Mouse (Mus musculus): ENCODE data around the gene Rps8. TPM values are rescaled to one million over a fixed set of nuclear protein-coding genes. Genes with fewer than 3 reads are reported as not detected.

The Rps8 gene
- polyA plus RNA-seq, 1 experiment from 2014 or later: 599 TPM

- Histone ChIP-seq H3K27ac (replicated peaks; ENCODE audit: low read depth, low read length) (no peak overlapping the region), H3K4me3 (replicated peaks; ENCODE audit: low read depth, low read length) (no peak overlapping the region), H3K4me1 (ENCODE audit: control insufficient read depth, insufficient read depth, low read length) (0 out of 2 replicates have a peak, but pooled peaks cover 4% of the 10 kb centered on the region), H3K4me2 (ENCODE audit: low read length) (no peak overlapping the region), H3K27me3 (ENCODE audit: control insufficient read depth, insufficient read depth, low read length) (no peaks in the 10 kb centered on the region), H3K9me3 (ENCODE audit: control insufficient read depth, low read length) (no peaks in the 10 kb centered on the region), H3K9ac (replicated peaks; ENCODE audit: low read length) (no peak overlapping the region), H3K36me3 (ENCODE audit: control insufficient read depth, insufficient read depth, low read length) (peaks cover 63% of the 10 kb centered on the region)
- no peak for ATAC-seq (ENCODE audit: low FRiP score, low TSS enrichment)
- 85% methylated on average over 1 of the region's 1 CpGs for WGBS
- DNase-seq: no peak
Measured at GRCm38 (mm10) chr4:117151416-117151815, 4.6 kb downstream of the Rps8 start.

- no peaks in the 10 kb centered on the region for H3K27me3 ChIP-seq (ENCODE audit: control insufficient read depth, insufficient read depth, low read length)
- DNase-seq: no peak
Measured at GRCm38 (mm10) chr4:117150212-117150733, 5.8 kb downstream of the Rps8 start.

GRCm38 (mm10) chr4:117149291-117150211, 6.5 kb downstream of the Rps8 start:
- DNase-seq: no peak
- 75% methylated on average over 6 of the region's 6 CpGs for WGBS
- H3K27me3 ChIP-seq (ENCODE audit: control insufficient read depth, insufficient read depth, low read length): no peaks in the 10 kb centered on the region
- no peak for ATAC-seq (ENCODE audit: low FRiP score, low TSS enrichment)
- no peaks in the 10 kb centered on the region for H3K9me3 ChIP-seq (ENCODE audit: control insufficient read depth, low read length)
- no peak overlapping the region for H3K4me3 ChIP-seq (replicated peaks; ENCODE audit: low read depth, low read length)
- H3K4me2 ChIP-seq (ENCODE audit: low read length): no peak overlapping the region
- peaks cover 61% of the 10 kb centered on the region for H3K36me3 ChIP-seq (ENCODE audit: control insufficient read depth, insufficient read depth, low read length)
- no peaks in the 10 kb centered on the region for H3K4me1 ChIP-seq (ENCODE audit: control insufficient read depth, insufficient read depth, low read length)
- no peak overlapping the region for H3K9ac ChIP-seq (replicated peaks; ENCODE audit: low read length)
- H3K27ac ChIP-seq (replicated peaks; ENCODE audit: low read depth, low read length): no peak overlapping the region

More at GRCm38 (mm10) chr4:117150212-117150733, 5.8 kb downstream of the Rps8 start:
- Histone ChIP-seq H3K4me3 (replicated peaks; ENCODE audit: low read depth, low read length) (no peak overlapping the region), H3K4me2 (ENCODE audit: low read length) (no peak overlapping the region), H3K27ac (replicated peaks; ENCODE audit: low read depth, low read length) (no peak overlapping the region), H3K36me3 (ENCODE audit: control insufficient read depth, insufficient read depth, low read length) (peaks cover 63% of the 10 kb centered on the region), H3K9ac (replicated peaks; ENCODE audit: low read length) (no peak overlapping the region), H3K9me3 (ENCODE audit: control insufficient read depth, low read length) (no peaks in the 10 kb centered on the region), H3K4me1 (ENCODE audit: control insufficient read depth, insufficient read depth, low read length) (0 out of 2 replicates have a peak, but pooled peaks cover 4% of the 10 kb centered on the region)
- WGBS: 91% methylated on average over 6 of the region's 6 CpGs
- ATAC-seq (ENCODE audit: low FRiP score, low TSS enrichment): no peak

- DNase-seq (no peak), ATAC-seq (ENCODE audit: low FRiP score, low TSS enrichment) (no peak; the same call in 1 of the 2 replicates)
- Histone ChIP-seq H3K9me3 (ENCODE audit: control insufficient read depth, low read length) (no peaks in the 10 kb centered on the region), H3K4me3 (replicated peaks; ENCODE audit: low read depth, low read length) (no peak overlapping the region), H3K36me3 (ENCODE audit: control insufficient read depth, insufficient read depth, low read length) (peaks cover 53% of the 10 kb centered on the region), H3K4me2 (ENCODE audit: low read length) (no peak overlapping the region), H3K4me1 (ENCODE audit: control insufficient read depth, insufficient read depth, low read length) (no peaks in the 10 kb centered on the region), H3K27ac (replicated peaks; ENCODE audit: low read depth, low read length) (no peak overlapping the region), H3K9ac (replicated peaks; ENCODE audit: low read length) (no peak overlapping the region), H3K27me3 (ENCODE audit: control insufficient read depth, insufficient read depth, low read length) (no peaks in the 10 kb centered on the region)
- 72% methylated on average over 24 of the region's 24 CpGs for WGBS
Measured at GRCm38 (mm10) chr4:117148815-117149214, 7.2 kb downstream of the Rps8 start.

GRCm38 (mm10) chr4:117148047-117148713, 7.9 kb downstream of the Rps8 start:
- 85% methylated on average over 18 of the region's 18 CpGs for WGBS
- H3K36me3 ChIP-seq (ENCODE audit: control insufficient read depth, insufficient read depth, low read length): peaks cover 47% of the 10 kb centered on the region
- H3K27me3 ChIP-seq (ENCODE audit: control insufficient read depth, insufficient read depth, low read length): no peaks in the 10 kb centered on the region
- no peaks in the 10 kb centered on the region for H3K9me3 ChIP-seq (ENCODE audit: control insufficient read depth, low read length)
- no peak overlapping the region for H3K4me2 ChIP-seq (ENCODE audit: low read length)
- H3K4me3 ChIP-seq (replicated peaks; ENCODE audit: low read depth, low read length): no peak overlapping the region
- ATAC-seq (ENCODE audit: low FRiP score, low TSS enrichment) (no peak), DNase-seq (no peak)
- H3K4me1 ChIP-seq (ENCODE audit: control insufficient read depth, insufficient read depth, low read length): no peaks in the 10 kb centered on the region
- H3K27ac ChIP-seq (replicated peaks; ENCODE audit: low read depth, low read length): no peak overlapping the region
- no peak overlapping the region for H3K9ac ChIP-seq (replicated peaks; ENCODE audit: low read length)

- no peak overlapping the region for H3K4me2 ChIP-seq (ENCODE audit: low read length)
- no peak overlapping the region for H3K27ac ChIP-seq (replicated peaks; ENCODE audit: low read depth, low read length)
- peaks cover 28% of the 10 kb centered on the region for H3K36me3 ChIP-seq (ENCODE audit: control insufficient read depth, insufficient read depth, low read length)
- ATAC-seq (ENCODE audit: low FRiP score, low TSS enrichment) (no peak), DNase-seq (peak; percentile 79)
- no peaks in the 10 kb centered on the region for H3K9me3 ChIP-seq (ENCODE audit: control insufficient read depth, low read length)
- 28% methylated on average over 15 of the region's 15 CpGs for WGBS
- H3K4me1 ChIP-seq (ENCODE audit: control insufficient read depth, insufficient read depth, low read length): no peaks in the 10 kb centered on the region
- H3K27me3 ChIP-seq (ENCODE audit: control insufficient read depth, insufficient read depth, low read length): no peaks in the 10 kb centered on the region
- H3K4me3 ChIP-seq (replicated peaks; ENCODE audit: low read depth, low read length): no peak overlapping the region
- H3K9ac ChIP-seq (replicated peaks; ENCODE audit: low read length): no peak overlapping the region
Measured at GRCm38 (mm10) chr4:117146176-117146575, 9.9 kb downstream of the Rps8 start.

- DNase-seq: no peak
- Histone ChIP-seq H3K27ac (replicated peaks; ENCODE audit: low read depth, low read length) (no peak overlapping the region), H3K27me3 (ENCODE audit: control insufficient read depth, insufficient read depth, low read length) (no peaks in the 10 kb centered on the region), H3K9ac (replicated peaks; ENCODE audit: low read length) (no peak overlapping the region), H3K9me3 (ENCODE audit: control insufficient read depth, low read length) (no peaks in the 10 kb centered on the region), H3K4me1 (ENCODE audit: control insufficient read depth, insufficient read depth, low read length) (no peaks in the 10 kb centered on the region), H3K4me2 (ENCODE audit: low read length) (no peak overlapping the region), H3K36me3 (ENCODE audit: control insufficient read depth, insufficient read depth, low read length) (peaks cover 19% of the 10 kb centered on the region), H3K4me3 (replicated peaks; ENCODE audit: low read depth, low read length) (no peak overlapping the region)
- WGBS: 93% methylated on average over 13 of the region's 13 CpGs
- no peak for ATAC-seq (ENCODE audit: low FRiP score, low TSS enrichment)
Measured at GRCm38 (mm10) chr4:117145248-117145647, 10.8 kb downstream of the Rps8 start.

- Histone ChIP-seq H3K4me3 (replicated peaks; ENCODE audit: low read depth, low read length) (no peak overlapping the region), H3K36me3 (ENCODE audit: control insufficient read depth, insufficient read depth, low read length) (peaks cover 4% of the 10 kb centered on the region; the same call in 1 of the 2 replicates), H3K9me3 (ENCODE audit: control insufficient read depth, low read length) (no peaks in the 10 kb centered on the region), H3K27ac (replicated peaks; ENCODE audit: low read depth, low read length) (no peak overlapping the region), H3K4me2 (ENCODE audit: low read length) (no peak overlapping the region), H3K4me1 (ENCODE audit: control insufficient read depth, insufficient read depth, low read length) (no peaks in the 10 kb centered on the region), H3K27me3 (ENCODE audit: control insufficient read depth, insufficient read depth, low read length) (no peaks in the 10 kb centered on the region), H3K9ac (replicated peaks; ENCODE audit: low read length) (no peak overlapping the region)
- no peak for DNase-seq
- ATAC-seq (ENCODE audit: low FRiP score, low TSS enrichment): no peak
- WGBS: 65% methylated on average over 7 of the region's 7 CpGs
Measured at GRCm38 (mm10) chr4:117143023-117143422, 13.0 kb downstream of the Rps8 start.

Data from midbrain, embryonic 14.5 days (tissue).